Comparison of ENCODE assay signal across 8 mouse cellular contexts in the genomic region with DNA sequence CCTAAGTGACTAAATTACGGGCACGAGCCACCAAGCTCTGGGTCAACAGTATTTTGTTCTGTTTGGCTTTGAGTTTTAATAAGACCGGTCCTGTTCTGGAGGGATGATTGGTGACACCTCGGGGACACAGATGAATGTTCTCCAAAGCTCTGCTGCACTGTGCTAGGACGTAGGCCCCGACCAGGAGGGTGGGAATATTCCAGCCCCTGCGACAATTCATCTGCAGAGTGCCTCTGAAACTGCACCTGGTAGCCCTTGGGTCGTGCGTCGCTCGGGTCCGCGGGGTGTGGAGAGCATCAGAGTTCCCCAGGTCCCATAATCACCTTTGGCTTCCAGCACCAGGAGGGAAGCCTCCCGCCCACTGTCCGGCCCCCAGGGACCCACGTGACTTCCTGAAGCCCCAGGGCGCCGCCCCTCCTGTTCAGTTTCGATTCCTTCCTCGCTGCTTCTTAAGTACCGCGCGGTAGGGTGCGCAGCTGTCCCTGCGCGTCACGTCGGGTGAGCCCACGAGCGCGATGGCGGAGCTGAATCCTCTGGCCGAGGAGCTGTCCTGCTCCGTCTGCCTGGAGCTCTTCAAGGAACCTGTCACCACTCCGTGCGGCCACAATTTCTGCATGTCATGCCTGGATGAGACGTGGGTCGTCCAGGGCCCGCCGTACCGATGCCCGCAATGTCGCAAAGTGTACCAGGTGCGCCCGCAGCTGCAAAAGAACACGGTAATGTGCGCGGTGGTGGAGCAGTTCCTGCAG. TPM values are rescaled to one million over a fixed set of nuclear protein-coding genes. Genes with fewer than 3 reads are reported as not detected.
DNase-seq lines count a peak whose midpoint lies in the region; ATAC-seq and TF ChIP-seq lines count a peak whose summit lies in the region.

Gene Trim25, plus strand, starts transcription at position 403 of the 749 bp plus-strand sequence.

- WGBS in hindbrain, embryonic 11.5 days = 3% methylated on average over 47 of the region's 48 CpGs

- H3K36me3 ChIP-seq in ES-Bruce4 (ENCODE audit: control insufficient read depth, insufficient read depth, low read length, poor library complexity, severe bottlenecking) = peaks cover 3% of the 10 kb centered on the region; the same call in 1 of the 2 replicates
- no peaks in the 10 kb centered on the region for H3K36me3 ChIP-seq in hindbrain, embryonic 11.5 days (ENCODE audit: control insufficient read depth, insufficient read depth, low read length)

- TF ChIP-seq POLR2A in ES-Bruce4 (IDR thresholded peaks at IDR 0.05; ENCODE audit: insufficient read depth, low read length) = peak; percentile 86
- no peak for TF ChIP-seq POLR2A in brain, embryonic 14.5 days (IDR thresholded peaks at IDR 0.05; ENCODE audit: borderline replicate concordance, extremely low read depth, insufficient read depth, insufficient read length, poor library complexity, severe bottlenecking)

- H3K9ac ChIP-seq in ES-Bruce4 (ENCODE audit: low read depth, poor library complexity, severe bottlenecking) = peak within 1 kb of the TSS; percentile 66
- H3K9ac ChIP-seq in hindbrain, embryonic 11.5 days (ENCODE audit: low read depth, low read length) = peak within 1 kb of the TSS; percentile 16; the same call in 1 of the 2 replicates

- no peaks in the 10 kb centered on the region for H3K9me3 ChIP-seq in ES-Bruce4 (replicated peaks; ENCODE audit: control insufficient read depth, insufficient read depth, low read length, poor library complexity, severe bottlenecking)
- H3K9me3 ChIP-seq in hindbrain, embryonic 11.5 days (ENCODE audit: control insufficient read depth, low read length) = no peaks in the 10 kb centered on the region

- H3K4me3 ChIP-seq in ES-Bruce4 (ENCODE audit: low read depth, low read length) = peak within 1 kb of the TSS; percentile 73
- H3K4me3 ChIP-seq in hindbrain, embryonic 11.5 days (ENCODE audit: low read depth, low read length) = peak within 1 kb of the TSS; percentile 36

- peak; percentile 80 for TF ChIP-seq EP300 in ES-Bruce4 (IDR thresholded peaks at IDR 0.05; ENCODE audit: insufficient read depth, low read depth, low read length)

- DNase-seq in brain, embryonic 14.5 days (ENCODE audit: low read depth) = peak; percentile 83
- peak; percentile 63 for DNase-seq in forelimb bud, embryonic 11.5 days (ENCODE audit: low read depth, low spot score)
- DNase-seq in hindbrain, embryonic 11.5 days (ENCODE audit: low spot score) = peak; percentile 76
- DNase-seq in layer of hippocampus, postnatal 14 days (ENCODE audit: low spot score in 2 of 2) = peak; percentile 21 to 50
- peak; percentile 97 for DNase-seq in lung, postnatal 25 days (ENCODE audit: low spot score)
- DNase-seq in ovary, postnatal 36 days (ENCODE audit: low spot score) = peak; percentile 89
- DNase-seq in thymus, postnatal 10 days (ENCODE audit: low spot score in 2 of 2) = peak; percentile 90 to 91

- H3K4me1 ChIP-seq in ES-Bruce4 (ENCODE audit: control insufficient read depth, insufficient read depth, low read length) = peaks cover 3% of the 10 kb centered on the region
- 0 out of 2 replicates have a peak, but pooled peaks cover 2% of the 10 kb centered on the region for H3K4me1 ChIP-seq in hindbrain, embryonic 11.5 days (replicated peaks; ENCODE audit: control insufficient read depth, insufficient read depth, low read length)

- TF ChIP-seq CTCF in ES-Bruce4 (IDR thresholded peaks at IDR 0.05; ENCODE audit: low read depth, low read length) = no peak
- no peak for TF ChIP-seq CTCF in brain, embryonic 14.5 days (IDR thresholded peaks at IDR 0.05; ENCODE audit: borderline replicate concordance, extremely low read depth, insufficient read depth, insufficient read length)

- ATAC-seq in hindbrain, embryonic 11.5 days (ENCODE audit: low FRiP score) = peak; percentile 63

- no peaks in the 10 kb centered on the region for H3K27me3 ChIP-seq in ES-Bruce4 (ENCODE audit: control insufficient read depth, insufficient read depth, low read length, poor library complexity, severe bottlenecking)
- peaks cover 15% of the 10 kb centered on the region for H3K27me3 ChIP-seq in hindbrain, embryonic 11.5 days (ENCODE audit: control insufficient read depth, insufficient read depth, low read length)

- H3K4me2 ChIP-seq in hindbrain, embryonic 11.5 days (replicated peaks; ENCODE audit: low read depth, low read length) = peak within 1 kb of the TSS; percentile 37

- H3K27ac ChIP-seq in ES-Bruce4 (ENCODE audit: insufficient read depth, low read length) = peak within 1 kb of the TSS; percentile 73
- no peak within 1 kb of the TSS for H3K27ac ChIP-seq in hindbrain, embryonic 11.5 days (ENCODE audit: low read depth, low read length)

RNA-seq across cellular contexts. Expression of gene Trim25, which starts in this region (rescaled TPM):
- 47.3 and 49.9 TPM in 2 replicates for polyA plus RNA-seq in ES-Bruce4 (2011; ENCODE audit: insufficient read depth, insufficient read length, low read depth, missing spikeins)
- 1.7 and 3.2 TPM in 2 replicates for polyA plus RNA-seq in brain, embryonic 14.5 days (2012; rRNA removed)
- polyA plus RNA-seq in hindbrain, embryonic 11.5 days (2014; fragmentation: Nextera tagmentation; extraction: Ambion mirVana) = 3.6 and 3.8 TPM in 2 replicates
- total RNA-seq in layer of hippocampus, postnatal 14 days (2021) = 1 to 10 TPM; 4.0 to 5.2 TPM

Comparison
In these comparisons a context has a peak if more than half of its experiments do, and no peak if none do; other contexts are left out.
1. RNA of gene Trim25 (polyA plus RNA-seq): 47.3 to 49.9 TPM in ES-Bruce4; 3.6 to 3.8 TPM in hindbrain, embryonic 11.5 days and 1.7 to 3.2 TPM in brain, embryonic 14.5 days; every median in the first group is over 10 times any median in the second.
2. DNase-seq: peak in every context shown above with its lines; median percentile 97 in lung, postnatal 25 days; 90 in thymus, postnatal 10 days; 89 in ovary, postnatal 36 days; 83 in brain, embryonic 14.5 days; 76 in hindbrain, embryonic 11.5 days; 63 in forelimb bud, embryonic 11.5 days; 36 in layer of hippocampus, postnatal 14 days.